Mouse (Mus musculus) hindbrain, embryonic 12.5 days (tissue): ENCODE measurements around the gene Map2k6. TPM values are rescaled to one million over a fixed set of nuclear protein-coding genes. Genes with fewer than 3 reads are reported as not detected.

Source experiments
- ATAC-seq: fragments of 200-750 bp; cut with Nextera tagmentation; 2 replicates; pipeline ENCODE4 v1.8.0; 2017; ENCODE audit warnings: moderate TSS enrichment; ENCODE audit not compliant: low FRiP score
- H3K27ac ChIP-seq: fragments of 300-500 bp; sonication (generic); 2 replicates; pipeline ENCODE4 v1.5.1; 2016; ENCODE audit warnings: mild to moderate bottlenecking
- H3K27me3 ChIP-seq: fragments of 300-500 bp; sonication (generic); 2 replicates; pipeline ENCODE4 v1.6.1; 2016; ENCODE audit warnings: mild to moderate bottlenecking
- H3K36me3 ChIP-seq: fragments of 300-500 bp; sonication (generic); 2 replicates; pipeline ENCODE4 v1.6.1; 2016; ENCODE audit warnings: mild to moderate bottlenecking
- H3K4me1 ChIP-seq: fragments of 300-500 bp; sonication (generic); 2 replicates; pipeline ENCODE4 v1.6.1; 2016
- H3K4me2 ChIP-seq: fragments of 300-500 bp; sonication (generic); replicated peaks from 2 replicates; pipeline ENCODE4 v1.6.1; 2016; ENCODE audit warnings: mild to moderate bottlenecking
- H3K4me3 ChIP-seq: fragments of 300-500 bp; sonication (generic); 2 replicates; pipeline ENCODE4 v1.5.1; 2016; ENCODE audit warnings: mild to moderate bottlenecking
- H3K9ac ChIP-seq: fragments of 300-500 bp; sonication (generic); 2 replicates; pipeline ENCODE4 v1.6.1; 2016; ENCODE audit warnings: mild to moderate bottlenecking, moderate library complexity
- H3K9me3 ChIP-seq: fragments of 300-500 bp; sonication (generic); replicated peaks from 2 replicates; pipeline ENCODE4 v1.6.1; 2016; ENCODE audit warnings: mild to moderate bottlenecking
- WGBS: fragments of 180-500 bp; shearing (Covaris S2); methylation state at CpG from one replicate; pipeline ENCODE4 v1.1.7; 2016; 5-methylcytosine and 5-hydroxymethylcytosine counted together
- polyA plus RNA-seq: library from polyadenylated mRNA; unstranded; fragments of >200 nt; fragmentation: Nextera tagmentation; extraction: Ambion mirVana; gene quantifications from 2 replicates; pipeline ENCODE4 v1.2.1, GENCODE M21; 2016

The Map2k6 gene
- polyA plus RNA-seq, 1 experiment from 2014 or later = 27.8 TPM

DNA sequence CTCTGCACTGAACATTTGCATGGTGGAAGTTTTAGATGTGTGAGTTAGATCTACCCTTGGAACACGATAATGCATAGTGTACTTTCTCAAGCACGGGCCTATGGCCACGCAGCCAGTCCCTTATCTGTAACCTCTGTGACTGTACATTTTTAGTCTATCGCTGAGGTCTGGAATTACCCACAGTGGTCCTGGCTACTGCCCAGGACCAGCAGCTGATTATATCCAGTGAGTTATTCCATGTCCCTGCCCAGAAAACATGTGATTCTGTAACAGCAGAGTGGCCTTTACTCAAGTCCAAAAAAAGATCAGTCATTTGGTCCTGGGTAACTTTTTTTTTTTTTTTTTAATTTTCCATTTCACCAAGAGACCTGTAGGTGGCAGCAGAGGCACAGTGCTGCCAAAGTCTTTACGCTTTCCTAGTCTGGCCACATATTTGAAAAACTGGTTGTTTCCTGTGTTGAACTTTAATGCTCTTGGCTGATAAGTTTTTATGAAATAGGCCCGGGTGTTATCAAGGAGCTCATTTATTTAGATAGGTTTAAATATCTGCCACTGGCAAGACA, 99.8 kb downstream of the Map2k6 start:
- 73% methylated on average over 6 of the region's 6 CpGs for whole genome bisulfite sequencing
- Histone ChIP-seq H3K4me3 (no peak overlapping the region), H3K4me2 (no peak overlapping the region), H3K36me3 (peaks cover 30% of the 10 kb centered on the region), H3K4me1 (no peaks in the 10 kb centered on the region), H3K9me3 (no peaks in the 10 kb centered on the region), H3K27ac (no peak overlapping the region), H3K9ac (no peak overlapping the region), H3K27me3 (no peaks in the 10 kb centered on the region)
- no peak for ATAC-seq

DNA sequence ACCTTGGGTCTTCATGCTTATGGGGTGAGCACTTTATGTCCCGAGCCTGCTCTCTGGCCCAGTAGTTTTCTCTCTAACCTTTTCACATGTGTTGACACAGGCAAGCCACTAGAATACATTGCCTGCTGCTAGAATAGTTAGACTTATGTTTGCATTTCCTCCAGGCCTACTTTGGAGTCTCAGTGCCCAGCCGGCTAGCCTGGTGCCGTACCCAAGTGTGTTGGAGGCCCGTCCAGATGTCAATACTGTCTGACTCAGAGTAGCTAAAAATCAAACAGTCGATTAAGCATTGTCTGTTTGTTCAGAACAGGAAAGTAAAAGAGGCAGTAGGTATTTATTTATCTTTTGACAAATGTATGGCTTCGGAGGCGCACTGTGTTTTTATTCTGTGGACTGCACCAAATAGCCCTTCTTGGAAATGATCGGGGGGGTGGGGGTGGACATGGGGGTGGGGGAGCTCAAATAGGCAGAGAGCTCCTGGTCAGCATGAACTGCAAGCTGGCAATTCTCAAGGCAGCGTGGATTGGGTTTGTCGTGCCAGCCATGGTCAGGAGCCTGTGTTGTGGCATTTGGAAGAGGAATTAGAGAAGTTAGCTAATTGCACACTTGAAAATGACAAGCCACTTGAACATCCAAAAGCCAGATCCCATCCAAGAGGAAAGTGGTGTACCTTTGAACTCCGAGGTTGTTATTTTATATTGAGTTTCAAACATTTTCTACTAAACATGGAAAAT, 104.2 kb downstream of the Map2k6 start:
- no peak for ATAC-seq
- Histone ChIP-seq H3K4me1 (no peaks in the 10 kb centered on the region), H3K9me3 (no peaks in the 10 kb centered on the region), H3K4me2 (no peak overlapping the region), H3K9ac (no peak overlapping the region), H3K27ac (no peak overlapping the region), H3K4me3 (no peak overlapping the region), H3K27me3 (no peaks in the 10 kb centered on the region), H3K36me3 (peaks cover 37% of the 10 kb centered on the region)
- WGBS = 89% methylated on average over 11 of the region's 11 CpGs

DNA sequence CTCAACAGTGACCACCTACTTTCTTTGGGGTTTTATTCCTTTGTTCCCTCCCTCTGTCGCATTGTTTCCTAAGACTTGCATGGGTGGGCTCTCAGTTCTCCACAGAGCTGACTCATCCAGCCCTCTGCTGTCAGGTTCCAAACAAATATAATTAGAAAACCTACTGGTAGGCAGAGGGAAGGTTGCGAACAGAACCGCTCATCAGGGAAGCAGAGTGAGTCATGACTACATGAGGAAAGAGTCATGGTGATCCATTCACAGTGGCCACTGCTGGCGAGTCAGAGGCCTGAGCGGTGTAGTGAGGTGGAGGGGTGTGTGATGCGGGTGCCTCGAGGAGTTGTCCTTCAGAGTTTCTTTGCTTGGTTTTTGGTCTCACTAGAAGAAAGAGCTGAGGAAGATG, 112.5 kb downstream of the Map2k6 start:
- Histone ChIP-seq H3K36me3 (peaks cover 36% of the 10 kb centered on the region), H3K27me3 (no peaks in the 10 kb centered on the region), H3K9me3 (no peaks in the 10 kb centered on the region), H3K4me3 (no peak overlapping the region), H3K4me2 (no peak overlapping the region), H3K9ac (no peak overlapping the region), H3K27ac (no peak overlapping the region), H3K4me1 (no peaks in the 10 kb centered on the region)
- ATAC-seq = no peak
- 94% methylated on average over 7 of the region's 7 CpGs for WGBS

DNA sequence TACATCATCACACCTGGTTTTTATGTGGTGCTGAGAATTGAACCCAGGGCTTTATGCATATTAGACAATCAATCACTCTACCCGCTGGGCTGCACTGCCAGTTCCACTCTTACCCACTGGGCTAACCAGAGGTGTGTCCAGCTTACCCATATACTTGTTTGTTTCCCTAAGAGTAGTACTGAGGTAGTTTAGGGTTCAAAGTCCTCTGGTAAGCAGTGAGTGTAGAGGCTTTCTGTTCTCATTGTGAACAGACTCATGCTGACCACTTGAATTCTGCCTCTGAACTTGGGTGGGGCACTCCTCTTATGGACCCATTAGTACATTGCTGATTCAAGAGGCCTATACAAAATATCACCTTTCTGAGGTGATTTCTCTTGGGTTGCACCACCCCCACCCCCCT, 119.7 kb downstream of the Map2k6 start:
- WGBS = 100% methylated on average over 1 of the region's 1 CpGs
- no peaks in the 10 kb centered on the region for H3K9me3 ChIP-seq
- H3K4me1 ChIP-seq = no peaks in the 10 kb centered on the region
- H3K4me2 ChIP-seq = no peak overlapping the region
- no peaks in the 10 kb centered on the region for H3K27me3 ChIP-seq
- H3K9ac ChIP-seq = no peak overlapping the region
- no peak overlapping the region for H3K27ac ChIP-seq
- H3K36me3 ChIP-seq = peaks cover 31% of the 10 kb centered on the region
- no peak overlapping the region for H3K4me3 ChIP-seq
- no peak for ATAC-seq

DNA sequence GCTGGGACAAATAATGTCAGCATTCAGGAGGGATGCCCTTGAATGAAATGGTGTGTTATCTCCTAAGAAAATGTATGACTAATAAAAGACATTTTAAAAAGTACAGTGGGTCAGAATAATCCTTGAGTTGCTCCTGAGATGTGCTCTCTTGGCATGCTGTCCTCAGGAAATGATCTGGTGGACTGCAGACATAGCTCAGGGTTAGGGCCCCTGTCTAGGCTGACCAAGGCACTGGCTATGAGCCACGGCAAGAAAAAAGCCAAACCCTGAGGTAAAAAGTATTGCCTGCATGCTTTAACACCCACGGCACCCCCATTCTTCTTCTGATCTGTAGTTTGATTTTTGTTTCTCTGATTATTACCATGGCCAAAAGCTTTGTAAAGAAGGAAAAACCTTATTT, 124.0 kb downstream of the Map2k6 start:
- Histone ChIP-seq H3K27ac (no peak overlapping the region), H3K27me3 (no peaks in the 10 kb centered on the region), H3K9ac (no peak overlapping the region), H3K4me1 (no peaks in the 10 kb centered on the region), H3K9me3 (no peaks in the 10 kb centered on the region), H3K4me2 (no peak overlapping the region), H3K36me3 (peaks cover 20% of the 10 kb centered on the region), H3K4me3 (no peak overlapping the region)
- no peak for ATAC-seq
- 89% methylated on average over 2 of the region's 2 CpGs for WGBS

DNA sequence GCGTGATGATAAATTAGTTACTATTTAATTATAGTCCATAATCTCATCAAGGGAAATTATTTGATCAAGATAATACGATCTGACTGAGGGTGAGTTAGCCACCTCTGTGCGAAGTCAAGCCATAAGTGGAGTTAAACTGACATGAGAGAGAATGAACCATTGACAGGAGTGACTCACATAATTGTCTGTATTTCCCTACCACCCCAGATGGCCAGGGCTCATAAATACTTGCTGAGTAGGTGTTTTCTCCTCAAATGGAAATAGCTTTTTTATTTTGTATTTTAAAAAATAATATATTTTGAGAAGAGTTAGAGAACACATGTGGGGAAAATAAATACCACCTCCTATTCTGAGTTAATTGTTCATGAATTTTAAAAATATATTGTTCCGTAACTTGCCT, 127.2 kb downstream of the Map2k6 start:
- H3K27me3 ChIP-seq = no peaks in the 10 kb centered on the region
- no peak overlapping the region for H3K27ac ChIP-seq
- no peak for ATAC-seq
- no peak overlapping the region for H3K4me3 ChIP-seq
- 0 out of 2 replicates have a peak, but pooled peaks cover 6% of the 10 kb centered on the region for H3K36me3 ChIP-seq
- no peak overlapping the region for H3K9ac ChIP-seq
- H3K9me3 ChIP-seq = no peaks in the 10 kb centered on the region
- WGBS = 90% methylated on average over 4 of the region's 4 CpGs
- H3K4me2 ChIP-seq = no peak overlapping the region
- no peaks in the 10 kb centered on the region for H3K4me1 ChIP-seq

DNA sequence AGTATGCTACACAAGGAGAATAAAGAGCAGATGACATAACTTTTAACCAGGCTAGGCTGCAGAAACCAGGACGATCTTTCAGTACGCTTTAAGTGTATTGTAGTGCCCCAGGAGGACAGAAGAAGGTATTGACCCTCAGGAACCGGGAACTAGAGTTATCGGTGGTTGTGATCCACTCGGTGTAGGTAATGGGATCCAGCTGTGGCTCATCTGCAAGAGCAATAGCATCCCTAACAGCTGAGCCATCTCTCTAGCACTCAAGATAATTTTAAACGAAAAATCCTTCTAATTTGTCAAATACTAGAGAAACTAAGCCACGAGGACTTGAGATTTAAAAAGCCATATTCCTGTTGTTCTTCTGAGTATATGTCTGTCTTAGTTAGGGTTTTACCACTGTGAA, 132.2 kb downstream of the Map2k6 start:
- no peaks in the 10 kb centered on the region for H3K27me3 ChIP-seq
- 77% methylated on average over 7 of the region's 7 CpGs for WGBS
- no peaks in the 10 kb centered on the region for H3K4me1 ChIP-seq
- H3K4me3 ChIP-seq = no peak overlapping the region
- 0 out of 2 replicates have a peak, but pooled peaks cover 4% of the 10 kb centered on the region for H3K36me3 ChIP-seq
- H3K9me3 ChIP-seq = no peaks in the 10 kb centered on the region
- ATAC-seq = no peak
- H3K9ac ChIP-seq = no peak overlapping the region
- no peak overlapping the region for H3K4me2 ChIP-seq
- no peak overlapping the region for H3K27ac ChIP-seq

DNA sequence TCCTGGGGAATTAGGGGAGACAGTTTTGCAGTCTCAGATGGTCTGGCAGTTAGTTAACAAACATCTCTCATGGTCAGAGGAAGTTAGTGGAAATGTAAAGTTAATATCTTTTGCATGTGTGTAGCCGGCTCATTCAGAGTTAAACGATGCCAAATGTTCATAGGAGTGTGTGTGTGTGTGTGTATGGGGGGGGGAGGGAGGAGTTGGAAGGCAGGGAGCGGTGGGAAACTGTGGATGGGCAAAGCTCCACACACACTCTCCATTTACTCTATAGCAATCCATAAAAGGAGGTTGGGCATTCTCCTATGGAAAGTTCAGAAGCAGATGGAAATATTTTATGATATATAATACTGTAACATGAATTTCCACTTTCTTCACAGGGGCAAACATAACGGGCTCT, 135.9 kb downstream of the Map2k6 start:
- ATAC-seq = no peak
- Histone ChIP-seq H3K27ac (no peak overlapping the region), H3K36me3 (no peaks in the 10 kb centered on the region), H3K9me3 (no peaks in the 10 kb centered on the region), H3K4me2 (no peak overlapping the region), H3K27me3 (no peaks in the 10 kb centered on the region), H3K4me3 (no peak overlapping the region), H3K9ac (no peak overlapping the region), H3K4me1 (peaks cover 2% of the 10 kb centered on the region; the same call in 1 of the 2 replicates)
- 69% methylated on average over 4 of the region's 4 CpGs for WGBS

DNA sequence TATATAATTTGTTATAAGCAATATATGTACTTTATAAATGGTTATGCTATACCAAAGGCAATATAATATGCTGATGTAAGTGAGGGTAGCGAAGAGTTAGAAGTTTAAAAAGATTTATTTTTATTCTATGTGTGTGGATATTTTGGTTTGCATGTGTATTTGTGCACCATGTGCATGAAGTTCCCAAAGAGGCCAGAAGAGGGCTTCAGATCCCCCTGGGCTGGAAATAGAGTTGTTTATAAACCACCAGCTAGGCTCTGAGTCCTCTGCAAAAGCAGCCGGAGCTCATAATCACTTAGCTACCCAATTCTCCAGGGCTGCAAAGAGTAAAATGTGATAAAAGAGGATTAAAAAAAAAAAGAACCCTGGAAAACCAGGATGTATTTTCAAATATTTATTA, 137.6 kb downstream of the Map2k6 start:
- H3K9me3 ChIP-seq = no peaks in the 10 kb centered on the region
- H3K4me1 ChIP-seq = peaks cover 2% of the 10 kb centered on the region; the same call in 1 of the 2 replicates
- H3K4me3 ChIP-seq = no peak overlapping the region
- no peak overlapping the region for H3K27ac ChIP-seq
- H3K4me2 ChIP-seq = no peak overlapping the region
- H3K36me3 ChIP-seq = no peaks in the 10 kb centered on the region
- no peak for ATAC-seq
- no peak overlapping the region for H3K9ac ChIP-seq
- 95% methylated on average over 2 of the region's 2 CpGs for WGBS
- no peaks in the 10 kb centered on the region for H3K27me3 ChIP-seq

DNA sequence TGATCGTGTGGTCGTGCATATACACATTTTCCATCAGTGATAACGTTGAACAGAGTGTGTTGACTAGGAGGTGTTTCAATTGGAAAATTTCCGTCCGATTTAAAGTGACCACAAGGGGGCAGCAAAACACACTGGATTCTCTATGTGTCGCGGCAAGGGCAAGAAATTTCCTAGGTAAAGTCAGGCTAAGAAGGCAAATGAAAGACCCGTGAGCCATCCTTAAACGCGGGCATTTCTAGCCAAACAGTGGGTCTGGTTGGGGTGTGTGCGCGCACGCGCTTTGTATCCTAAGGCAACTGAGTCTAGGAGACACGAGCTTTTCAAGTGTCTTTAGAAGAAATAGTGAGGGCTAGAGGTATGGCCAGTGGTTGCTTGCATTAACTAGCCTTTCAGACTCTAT, 138.7 kb downstream of the Map2k6 start:
- Histone ChIP-seq H3K4me3 (no peak overlapping the region), H3K9me3 (no peaks in the 10 kb centered on the region), H3K27ac (no peak overlapping the region), H3K27me3 (no peaks in the 10 kb centered on the region), H3K4me2 (peak overlapping the region; percentile 47), H3K9ac (no peak overlapping the region), H3K4me1 (peaks cover 2% of the 10 kb centered on the region; the same call in 1 of the 2 replicates), H3K36me3 (no peaks in the 10 kb centered on the region)
- WGBS = 9% methylated on average over 15 of the region's 15 CpGs
- ATAC-seq = 0 out of 2 replicates have a peak, but pooled peaks have one; percentile 35

DNA sequence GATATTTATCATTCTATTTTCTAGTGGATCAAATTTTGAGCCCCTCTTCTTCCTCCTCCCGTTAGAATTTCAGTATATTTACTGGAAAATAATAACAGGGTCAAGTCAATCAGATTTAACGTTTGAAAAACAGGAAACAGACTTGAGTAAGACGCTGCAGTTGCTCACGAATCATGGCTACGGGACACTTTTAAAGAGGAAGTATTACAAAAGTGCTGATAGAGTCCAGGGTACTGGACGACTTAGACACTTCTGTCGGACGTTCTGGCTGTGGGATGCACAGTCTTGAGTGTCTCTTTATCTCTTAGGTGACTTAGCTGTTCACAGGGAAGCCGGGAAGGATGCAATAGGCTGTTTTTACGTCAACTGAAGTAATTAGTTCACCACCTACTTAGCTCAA, 139.3 kb downstream of the Map2k6 start:
- H3K27me3 ChIP-seq = no peaks in the 10 kb centered on the region

DNA sequence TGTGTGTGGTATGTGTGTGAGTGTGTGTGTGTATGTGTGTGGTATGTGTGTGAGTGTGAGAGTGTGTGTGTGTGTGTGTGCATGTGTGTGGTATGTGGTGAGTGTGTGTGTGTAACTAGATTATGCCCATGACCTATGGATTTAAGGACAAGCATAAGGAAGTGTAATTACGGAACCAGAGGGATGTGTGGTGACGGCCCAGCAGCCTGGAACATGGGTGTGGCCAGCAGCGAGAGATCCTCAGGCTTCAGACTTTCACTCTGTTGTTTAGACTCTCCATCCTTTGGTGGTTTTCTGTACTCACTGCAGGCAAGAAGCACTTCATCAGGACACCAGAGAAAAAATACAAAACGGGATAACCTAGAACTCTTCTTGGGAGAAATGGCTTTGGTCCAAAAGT, 143.0 kb downstream of the Map2k6 start:
- Histone ChIP-seq H3K4me2 (no peak overlapping the region), H3K9ac (no peak overlapping the region), H3K4me1 (peaks cover 2% of the 10 kb centered on the region; the same call in 1 of the 2 replicates), H3K4me3 (no peak overlapping the region), H3K36me3 (no peaks in the 10 kb centered on the region), H3K9me3 (no peaks in the 10 kb centered on the region), H3K27ac (no peak overlapping the region), H3K27me3 (no peaks in the 10 kb centered on the region)
- no peak for ATAC-seq
- WGBS = 94% methylated on average over 4 of the region's 4 CpGs

More for the DNA sequence above, 139.3 kb downstream of the Map2k6 start:
- Histone ChIP-seq H3K27ac (no peak overlapping the region), H3K4me3 (no peak overlapping the region), H3K9ac (no peak overlapping the region), H3K9me3 (no peaks in the 10 kb centered on the region), H3K36me3 (no peaks in the 10 kb centered on the region), H3K4me2 (no peak overlapping the region), H3K4me1 (peaks cover 2% of the 10 kb centered on the region; the same call in 1 of the 2 replicates)
- ATAC-seq = no peak
- 79% methylated on average over 10 of the region's 10 CpGs for WGBS
